Mouse (Mus musculus) liver, embryonic 15.5 days (tissue): ENCODE data around the gene Gnb1. TPM values are rescaled to one million over a fixed set of nuclear protein-coding genes. Genes with fewer than 3 reads are reported as not detected.

Experiments used
- ATAC-seq: fragments of 200-750 bp; cut with Nextera tagmentation; 2 replicates; pipeline ENCODE4 v1.8.0; 2017; ENCODE audit warnings: moderate number of reproducible peaks, mild to moderate bottlenecking, moderate library complexity; ENCODE audit not compliant: insufficient read depth
- H3K27ac ChIP-seq: fragments of 300-500 bp; sonication (generic); replicated peaks from 2 replicates; pipeline ENCODE4 v1.5.1; 2015; ENCODE audit warnings: mild to moderate bottlenecking, inconsistent platforms
- H3K27me3 ChIP-seq: fragments of 300-500 bp; sonication (generic); 2 replicates; pipeline ENCODE4 v1.6.1; 2015; ENCODE audit warnings: mild to moderate bottlenecking, inconsistent platforms
- H3K36me3 ChIP-seq: fragments of 300-500 bp; sonication (generic); replicated peaks from 2 replicates; pipeline ENCODE4 v1.6.1; 2015; ENCODE audit warnings: moderate library complexity, mild to moderate bottlenecking, inconsistent platforms
- H3K4me1 ChIP-seq: fragments of 300-500 bp; sonication (generic); replicated peaks from 2 replicates; pipeline ENCODE4 v1.6.1; 2015; ENCODE audit warnings: inconsistent platforms
- H3K4me2 ChIP-seq: fragments of 300-500 bp; sonication (generic); 2 replicates; pipeline ENCODE4 v1.6.1; 2015; ENCODE audit warnings: moderate library complexity, mild to moderate bottlenecking, inconsistent platforms
- H3K4me3 ChIP-seq: fragments of 300-500 bp; sonication (generic); replicated peaks from 2 replicates; pipeline ENCODE4 v1.5.1; 2015; ENCODE audit warnings: mild to moderate bottlenecking, inconsistent platforms
- H3K9ac ChIP-seq: fragments of 300-500 bp; sonication (generic); 2 replicates; pipeline ENCODE4 v1.6.1; 2015; ENCODE audit warnings: moderate library complexity, mild to moderate bottlenecking, inconsistent platforms
- H3K9me3 ChIP-seq: fragments of 300-500 bp; sonication (generic); replicated peaks from 2 replicates; pipeline ENCODE4 v1.6.1; 2016; ENCODE audit warnings: inconsistent platforms
- WGBS: fragments of 180-500 bp; shearing (Covaris S2); methylation state at CpG from one replicate; pipeline ENCODE4 v1.1.7; 2015; ENCODE audit warnings: mixed read lengths; ENCODE audit not compliant: insufficient replicate concordance; 5-methylcytosine and 5-hydroxymethylcytosine counted together
- polyA plus RNA-seq: library from polyadenylated mRNA; unstranded; fragments of >200 nt; fragmentation: Nextera tagmentation; extraction: Ambion mirVana; gene quantifications from 2 replicates; pipeline ENCODE4 v1.2.1, GENCODE M21; 2015

Gene Gnb1
- polyA plus RNA-seq, 1 experiment from 2014 or later, result 100 TPM

DNA sequence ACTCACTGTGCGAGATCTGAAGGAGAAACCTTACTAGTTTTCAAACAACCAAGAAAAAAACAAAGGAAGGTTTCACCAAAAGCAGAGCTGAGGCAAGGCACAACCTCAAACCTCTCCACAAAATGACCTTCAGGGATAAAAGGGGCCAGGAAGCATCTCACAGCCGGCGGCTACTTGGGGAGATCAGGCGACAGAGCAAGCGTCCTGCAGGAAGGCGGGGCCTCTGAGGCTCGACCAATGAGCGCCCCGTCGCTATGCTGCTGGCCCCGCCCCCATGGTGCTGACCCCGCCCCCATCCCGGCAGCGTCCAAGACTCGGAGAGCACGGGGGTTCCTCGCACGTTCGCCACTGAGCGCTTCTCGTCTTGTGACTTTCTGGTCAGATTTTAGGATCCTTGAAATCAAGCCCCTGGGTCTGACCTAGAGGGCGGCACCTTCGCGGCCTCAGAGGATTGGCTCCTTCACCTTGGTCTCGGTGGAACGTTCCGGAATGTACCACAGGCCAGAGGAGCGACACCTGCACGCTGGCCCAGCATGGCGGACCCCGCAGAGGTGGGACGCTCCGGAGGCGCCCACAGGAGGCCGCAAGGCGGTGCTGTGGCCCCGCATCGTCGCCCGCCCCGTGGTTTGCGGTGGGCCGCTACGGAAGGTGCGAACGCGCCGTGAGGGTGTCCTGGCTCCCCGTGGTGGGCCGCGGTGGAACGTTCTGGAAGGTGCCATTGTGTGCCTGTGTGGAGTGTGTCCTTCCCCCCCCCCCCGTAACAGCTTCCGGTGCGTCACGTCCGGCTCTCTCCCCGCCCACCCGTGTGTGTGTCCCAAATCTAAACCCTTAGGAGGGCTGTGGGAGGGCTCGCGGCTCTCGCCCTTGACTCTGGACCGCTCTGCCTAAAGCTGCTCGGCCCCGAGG, 110.2 kb downstream of the Gnb1 start, which contains the start of gene Slc35e2:
Gene Slc35e2 (plus strand): TSS at position 326 of the 906 bp plus-strand sequence.
- Histone ChIP-seq H3K9ac (peak within 1 kb of the TSS; percentile 92), H3K36me3 (peaks cover 23% of the 10 kb centered on the region), H3K27me3 (no peaks in the 10 kb centered on the region), H3K4me2 (peak within 1 kb of the TSS; percentile 94), H3K27ac (peak within 1 kb of the TSS; percentile 97), H3K9me3 (no peaks in the 10 kb centered on the region), H3K4me1 (peaks cover 72% of the 10 kb centered on the region), H3K4me3 (peak within 1 kb of the TSS; percentile 98)
- peak; percentile 95 for ATAC-seq
- under 1% methylated on average over 61 of the region's 65 CpGs for WGBS

GRCm38 (mm10) chr4:155601997-155602456, 110.9 kb downstream of the Gnb1 start:
- Histone ChIP-seq H3K36me3 (peaks cover 23% of the 10 kb centered on the region), H3K4me3 (peak overlapping the region; percentile 98), H3K9me3 (no peaks in the 10 kb centered on the region), H3K4me2 (peak overlapping the region; percentile 94), H3K9ac (peak overlapping the region; percentile 92), H3K27me3 (no peaks in the 10 kb centered on the region), H3K4me1 (peaks cover 71% of the 10 kb centered on the region), H3K27ac (peak overlapping the region; percentile 97)
- WGBS, result under 1% methylated on average over 31 of the region's 31 CpGs
- ATAC-seq, result peak; percentile 20

DNA sequence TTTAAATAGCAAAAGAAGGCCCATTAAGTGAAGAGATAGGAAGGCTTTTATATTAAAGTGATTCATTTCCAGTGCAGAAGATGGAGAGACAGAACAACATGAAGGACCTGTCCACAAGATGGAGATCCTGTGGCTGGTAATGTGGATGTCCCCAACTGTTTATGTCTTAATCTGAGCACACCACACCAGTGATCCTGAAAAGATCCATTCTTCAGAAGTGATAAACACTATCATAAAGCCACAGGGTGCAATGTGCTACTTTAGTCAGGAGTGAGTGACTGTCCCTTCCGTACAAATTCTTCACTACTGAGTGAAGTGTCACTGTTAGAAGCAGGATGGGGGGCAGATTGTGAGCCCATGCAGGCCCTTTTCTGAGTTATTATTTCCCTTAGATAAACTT, 111.6 kb downstream of the Gnb1 start:
- Histone ChIP-seq H3K4me3 (peak overlapping the region; percentile 98), H3K36me3 (peaks cover 25% of the 10 kb centered on the region), H3K9ac (peak overlapping the region; percentile 92), H3K4me1 (peaks cover 72% of the 10 kb centered on the region), H3K27me3 (no peaks in the 10 kb centered on the region), H3K4me2 (peak overlapping the region; percentile 94), H3K9me3 (no peaks in the 10 kb centered on the region), H3K27ac (peak overlapping the region; percentile 97)
- WGBS, result 20% methylated on average over 1 of the region's 1 CpGs
- ATAC-seq, result no peak

GRCm38 (mm10) chr4:155603801-155604200, 112.6 kb downstream of the Gnb1 start:
- H3K36me3 ChIP-seq, result peaks cover 28% of the 10 kb centered on the region
- no peak overlapping the region for H3K9ac ChIP-seq
- 81% methylated on average over 6 of the region's 6 CpGs for WGBS
- no peak overlapping the region; the same call in 1 of the 2 replicates for H3K27ac ChIP-seq
- H3K27me3 ChIP-seq, result no peaks in the 10 kb centered on the region
- 0 out of 2 replicates have a peak overlapping the region, but pooled peaks have one; percentile 10 for H3K4me2 ChIP-seq
- no peak overlapping the region for H3K4me3 ChIP-seq
- peaks cover 62% of the 10 kb centered on the region for H3K4me1 ChIP-seq
- ATAC-seq, result no peak
- H3K9me3 ChIP-seq, result no peaks in the 10 kb centered on the region

GRCm38 (mm10) chr4:155605132-155605531, 114.0 kb downstream of the Gnb1 start:
- Histone ChIP-seq H3K27me3 (no peaks in the 10 kb centered on the region), H3K4me1 (peaks cover 54% of the 10 kb centered on the region), H3K4me2 (peak overlapping the region; percentile 4; the same call in 1 of the 2 replicates), H3K27ac (peak overlapping the region; percentile 3; the same call in 1 of the 2 replicates), H3K9me3 (no peaks in the 10 kb centered on the region), H3K9ac (no peak overlapping the region), H3K36me3 (peaks cover 37% of the 10 kb centered on the region), H3K4me3 (no peak overlapping the region)
- ATAC-seq, result no peak
- WGBS, result 70% methylated on average over 4 of the region's 4 CpGs

- peaks cover 51% of the 10 kb centered on the region for H3K36me3 ChIP-seq
- WGBS, result 77% methylated on average over 2 of the region's 2 CpGs
- no peaks in the 10 kb centered on the region for H3K9me3 ChIP-seq
- H3K4me2 ChIP-seq, result no peak overlapping the region
- no peak overlapping the region for H3K27ac ChIP-seq
- H3K4me1 ChIP-seq, result peaks cover 45% of the 10 kb centered on the region
- H3K9ac ChIP-seq, result no peak overlapping the region
- no peak overlapping the region for H3K4me3 ChIP-seq
- ATAC-seq, result no peak
- H3K27me3 ChIP-seq, result no peaks in the 10 kb centered on the region
Observed at GRCm38 (mm10) chr4:155606825-155607224, 115.7 kb downstream of the Gnb1 start.

Other genes with a start within 250 kb of the Gnb1 start
- 18.2 and 19.7 TPM in 2 replicates for gene Faap20, start 241.6 kb upstream of the Gnb1 start, polyA plus RNA-seq
- 2.4 and 4.3 TPM in 2 replicates for gene Prkcz, start 130.0 kb upstream of the Gnb1 start, polyA plus RNA-seq
- gene Gabrd, start 93.2 kb upstream of the Gnb1 start, polyA plus RNA-seq, result not detected in 2 replicates
- gene Cfap74, start 82.2 kb upstream of the Gnb1 start, polyA plus RNA-seq, result 0.07 and 0.14 TPM in 2 replicates
- 0.50 TPM in 1 of 2 replicates, not detected in the other for gene Tmem52, start 22.2 kb upstream of the Gnb1 start, polyA plus RNA-seq
- 46.9 and 51.4 TPM in 2 replicates for gene Nadk, start 71.0 kb downstream of the Gnb1 start, polyA plus RNA-seq
- 5.4 and 5.9 TPM in 2 replicates for gene Slc35e2, start 110.1 kb downstream of the Gnb1 start, polyA plus RNA-seq
- gene Cdk11b, start 133.5 kb downstream of the Gnb1 start, polyA plus RNA-seq, result 18.6 and 19.9 TPM in 2 replicates
- not detected in 2 replicates for gene Gm10563, start 154.0 kb downstream of the Gnb1 start, polyA plus RNA-seq
- 4.9 TPM in 2 replicates for gene Mmp23, start 162.0 kb downstream of the Gnb1 start, polyA plus RNA-seq
- 3.8 and 5.2 TPM in 2 replicates for gene Mib2, start 177.8 kb downstream of the Gnb1 start, polyA plus RNA-seq
- 0.24 and 0.48 TPM in 2 replicates for gene Fndc10, start 203.0 kb downstream of the Gnb1 start, polyA plus RNA-seq
- 52.0 and 52.4 TPM in 2 replicates for gene Ssu72, start 213.4 kb downstream of the Gnb1 start, polyA plus RNA-seq
- 0.08 and 0.10 TPM in 2 replicates for gene Tmem240, start 243.4 kb downstream of the Gnb1 start, polyA plus RNA-seq